Mouse (Mus musculus): Measurements from ENCODE around the gene Sgsm2. TPM values are rescaled to one million over a fixed set of nuclear protein-coding genes. Genes with fewer than 3 reads are reported as not detected.

Gene Sgsm2
- polyA plus RNA-seq (2014; fragmentation: Nextera tagmentation; extraction: Ambion mirVana), result 8.6 and 9.2 TPM in 2 replicates

GRCm38 (mm10) chr11:74896901-74897677 lies at the start of gene Sgsm2:
Gene Sgsm2, minus strand, starts transcription at chr11:74897060.
- H3K9ac ChIP-seq (ENCODE audit: low read length), result peak within 1 kb of the TSS; percentile 85

GRCm38 (mm10) chr11:74946348-74946747 lies 49.5 kb upstream of the Sgsm2 start:
- no peak for DNase-seq (ENCODE audit: low spot score)
- Histone ChIP-seq H3K36me3 (ENCODE audit: control insufficient read depth, insufficient read depth, low read length) (no peaks in the 10 kb centered on the region; the same call in 1 of the 2 replicates), H3K4me1 (replicated peaks; ENCODE audit: control insufficient read depth, insufficient read depth, low read length) (no peaks in the 10 kb centered on the region), H3K27ac (ENCODE audit: low read depth, low read length) (no peak overlapping the region), H3K4me3 (ENCODE audit: low read depth, low read length) (no peak overlapping the region), H3K4me2 (ENCODE audit: low read depth, low read length, severe bottlenecking) (no peak overlapping the region), H3K9ac (ENCODE audit: low read length) (no peak overlapping the region), H3K9me3 (ENCODE audit: control insufficient read depth, low read length) (no peaks in the 10 kb centered on the region), H3K27me3 (ENCODE audit: control insufficient read depth, insufficient read depth, low read length) (no peaks in the 10 kb centered on the region)
- no peak for ATAC-seq (replicated peaks; ENCODE audit: low FRiP score)
- WGBS, result 79% methylated on average over 3 of the region's 3 CpGs

More at GRCm38 (mm10) chr11:74896901-74897677, at the start of gene Sgsm2:
- H3K4me2 ChIP-seq (ENCODE audit: low read depth, low read length, severe bottlenecking), result peak within 1 kb of the TSS; percentile 84
- H3K9me3 ChIP-seq (ENCODE audit: control insufficient read depth, low read length), result no peaks in the 10 kb centered on the region
- ATAC-seq (replicated peaks; ENCODE audit: low FRiP score), result peak; percentile 77
- H3K27me3 ChIP-seq (ENCODE audit: control insufficient read depth, insufficient read depth, low read length), result no peaks in the 10 kb centered on the region
- WGBS, result 1% methylated on average over 60 of the region's 74 CpGs
- peak within 1 kb of the TSS; percentile 88 for H3K4me3 ChIP-seq (ENCODE audit: low read depth, low read length)
- H3K4me1 ChIP-seq (replicated peaks; ENCODE audit: control insufficient read depth, insufficient read depth, low read length), result no peaks in the 10 kb centered on the region; the same call in 1 of the 2 replicates
- H3K27ac ChIP-seq (ENCODE audit: low read depth, low read length), result peak within 1 kb of the TSS; percentile 79
- peak; percentile 92 for DNase-seq (ENCODE audit: low spot score)
- peaks cover 2% of the 10 kb centered on the region for H3K36me3 ChIP-seq (ENCODE audit: control insufficient read depth, insufficient read depth, low read length)

- H3K9me3 ChIP-seq (ENCODE audit: control insufficient read depth, low read length), result no peaks in the 10 kb centered on the region
- H3K4me2 ChIP-seq (ENCODE audit: low read depth, low read length, severe bottlenecking), result no peak overlapping the region
- H3K4me3 ChIP-seq (ENCODE audit: low read depth, low read length), result no peak overlapping the region
- DNase-seq (ENCODE audit: low spot score) (no peak), ATAC-seq (replicated peaks; ENCODE audit: low FRiP score) (no peak)
- H3K4me1 ChIP-seq (replicated peaks; ENCODE audit: control insufficient read depth, insufficient read depth, low read length), result no peaks in the 10 kb centered on the region
- WGBS, result 90% methylated on average over 7 of the region's 7 CpGs
- no peaks in the 10 kb centered on the region for H3K27me3 ChIP-seq (ENCODE audit: control insufficient read depth, insufficient read depth, low read length)
- H3K36me3 ChIP-seq (ENCODE audit: control insufficient read depth, insufficient read depth, low read length), result peaks cover 5% of the 10 kb centered on the region
- no peak overlapping the region for H3K9ac ChIP-seq (ENCODE audit: low read length)
- H3K27ac ChIP-seq (ENCODE audit: low read depth, low read length), result no peak overlapping the region
Observed at GRCm38 (mm10) chr11:74930391-74930790, 33.5 kb upstream of the Sgsm2 start.

GRCm38 (mm10) chr11:74929111-74929510 lies 32.3 kb upstream of the Sgsm2 start:
- 93% methylated on average over 4 of the region's 4 CpGs for WGBS
- Histone ChIP-seq H3K9ac (ENCODE audit: low read length) (no peak overlapping the region), H3K4me3 (ENCODE audit: low read depth, low read length) (no peak overlapping the region), H3K9me3 (ENCODE audit: control insufficient read depth, low read length) (no peaks in the 10 kb centered on the region), H3K27me3 (ENCODE audit: control insufficient read depth, insufficient read depth, low read length) (no peaks in the 10 kb centered on the region), H3K36me3 (ENCODE audit: control insufficient read depth, insufficient read depth, low read length) (no peaks in the 10 kb centered on the region; the same call in 1 of the 2 replicates), H3K27ac (ENCODE audit: low read depth, low read length) (no peak overlapping the region), H3K4me2 (ENCODE audit: low read depth, low read length, severe bottlenecking) (no peak overlapping the region), H3K4me1 (replicated peaks; ENCODE audit: control insufficient read depth, insufficient read depth, low read length) (no peaks in the 10 kb centered on the region)
- no peak for ATAC-seq (replicated peaks; ENCODE audit: low FRiP score)
- no peak for DNase-seq (ENCODE audit: low spot score)

- ATAC-seq (replicated peaks; ENCODE audit: low FRiP score) (no peak), DNase-seq (ENCODE audit: low spot score) (no peak)
- Histone ChIP-seq H3K9me3 (ENCODE audit: control insufficient read depth, low read length) (no peaks in the 10 kb centered on the region), H3K27me3 (ENCODE audit: control insufficient read depth, insufficient read depth, low read length) (no peaks in the 10 kb centered on the region), H3K4me3 (ENCODE audit: low read depth, low read length) (no peak overlapping the region), H3K4me2 (ENCODE audit: low read depth, low read length, severe bottlenecking) (no peak overlapping the region), H3K9ac (ENCODE audit: low read length) (no peak overlapping the region), H3K27ac (ENCODE audit: low read depth, low read length) (no peak overlapping the region), H3K36me3 (ENCODE audit: control insufficient read depth, insufficient read depth, low read length) (no peaks in the 10 kb centered on the region; the same call in 1 of the 2 replicates), H3K4me1 (replicated peaks; ENCODE audit: control insufficient read depth, insufficient read depth, low read length) (no peaks in the 10 kb centered on the region)
- 96% methylated on average over 2 of the region's 2 CpGs for WGBS
Observed at GRCm38 (mm10) chr11:74927236-74927725, 30.4 kb upstream of the Sgsm2 start.

- Histone ChIP-seq H3K9ac (ENCODE audit: low read length) (peak overlapping the region; percentile 79), H3K4me3 (ENCODE audit: low read depth, low read length) (peak overlapping the region; percentile 72), H3K36me3 (ENCODE audit: control insufficient read depth, insufficient read depth, low read length) (no peaks in the 10 kb centered on the region; the same call in 1 of the 2 replicates), H3K27ac (ENCODE audit: low read depth, low read length) (peak overlapping the region; percentile 96), H3K27me3 (ENCODE audit: control insufficient read depth, insufficient read depth, low read length) (no peaks in the 10 kb centered on the region), H3K9me3 (ENCODE audit: control insufficient read depth, low read length) (no peaks in the 10 kb centered on the region), H3K4me2 (ENCODE audit: low read depth, low read length, severe bottlenecking) (peak overlapping the region; percentile 53), H3K4me1 (replicated peaks; ENCODE audit: control insufficient read depth, insufficient read depth, low read length) (no peaks in the 10 kb centered on the region)
- ATAC-seq (replicated peaks; ENCODE audit: low FRiP score) (peak; percentile 20; the same call in 1 of the 2 replicates), DNase-seq (ENCODE audit: low spot score) (no peak)
- 10% methylated on average over 11 of the region's 11 CpGs for WGBS
Observed at GRCm38 (mm10) chr11:74926388-74927005, 29.6 kb upstream of the Sgsm2 start.

- H3K27ac ChIP-seq (ENCODE audit: low read depth, low read length), result peak within 1 kb of the TSS; percentile 96
- ATAC-seq (replicated peaks; ENCODE audit: low FRiP score) (peak; percentile 95), DNase-seq (ENCODE audit: low spot score) (peak; percentile 99)
- H3K36me3 ChIP-seq (ENCODE audit: control insufficient read depth, insufficient read depth, low read length), result no peaks in the 10 kb centered on the region; the same call in 1 of the 2 replicates
- peak within 1 kb of the TSS; percentile 79 for H3K9ac ChIP-seq (ENCODE audit: low read length)
- WGBS, result under 1% methylated on average over 72 of the region's 88 CpGs
- H3K4me2 ChIP-seq (ENCODE audit: low read depth, low read length, severe bottlenecking), result peak within 1 kb of the TSS; percentile 53
- H3K9me3 ChIP-seq (ENCODE audit: control insufficient read depth, low read length), result no peaks in the 10 kb centered on the region
- H3K27me3 ChIP-seq (ENCODE audit: control insufficient read depth, insufficient read depth, low read length), result no peaks in the 10 kb centered on the region
- H3K4me3 ChIP-seq (ENCODE audit: low read depth, low read length), result peak within 1 kb of the TSS; percentile 72
- H3K4me1 ChIP-seq (replicated peaks; ENCODE audit: control insufficient read depth, insufficient read depth, low read length), result no peaks in the 10 kb centered on the region
Observed at GRCm38 (mm10) chr11:74925577-74926387, 28.9 kb upstream of the Sgsm2 start, which contains the start of the genes Smg6 and Srr. Gene Smg6, plus strand, starts transcription at chr11:74925823. Gene Srr, minus strand, starts transcription at chr11:74925948.

- H3K27me3 ChIP-seq (ENCODE audit: control insufficient read depth, insufficient read depth, low read length), result no peaks in the 10 kb centered on the region
- H3K9me3 ChIP-seq (ENCODE audit: control insufficient read depth, low read length), result no peaks in the 10 kb centered on the region
- DNase-seq (ENCODE audit: low spot score) (no peak), ATAC-seq (replicated peaks; ENCODE audit: low FRiP score) (no peak)
- no peak overlapping the region for H3K4me2 ChIP-seq (ENCODE audit: low read depth, low read length, severe bottlenecking)
- H3K36me3 ChIP-seq (ENCODE audit: control insufficient read depth, insufficient read depth, low read length), result no peaks in the 10 kb centered on the region
- H3K4me3 ChIP-seq (ENCODE audit: low read depth, low read length), result no peak overlapping the region
- no peak overlapping the region for H3K27ac ChIP-seq (ENCODE audit: low read depth, low read length)
- no peak overlapping the region for H3K9ac ChIP-seq (ENCODE audit: low read length)
- H3K4me1 ChIP-seq (replicated peaks; ENCODE audit: control insufficient read depth, insufficient read depth, low read length), result no peaks in the 10 kb centered on the region
- WGBS, result 71% methylated on average over 4 of the region's 4 CpGs
Observed at GRCm38 (mm10) chr11:74924149-74924548, 27.3 kb upstream of the Sgsm2 start.
